Mouse (Mus musculus) ES-Bruce4 (cell line): ENCODE measurements at regions not wholly inside any gene's neighbourhood (a gene's known extent, or its start where the extent isn't known, plus 50 kb on each side); places are given as distances from the start of the nearest gene placed in this dataset.

Experiments
- CTCF ChIP-seq: IDR thresholded peaks from one replicate; pipeline ENCODE4 v1.8.1; 2011; ENCODE audit warnings: low read depth, low read length
- EP300 ChIP-seq: IDR thresholded peaks from 2 replicates; pipeline ENCODE4 v1.6.1; 2011; ENCODE audit warnings: low read depth, low read length; ENCODE audit not compliant: insufficient read depth
- POLR2A ChIP-seq: IDR thresholded peaks from one replicate; pipeline ENCODE4 v1.8.1; 2011; ENCODE audit warnings: low read length; ENCODE audit not compliant: insufficient read depth

DNA sequence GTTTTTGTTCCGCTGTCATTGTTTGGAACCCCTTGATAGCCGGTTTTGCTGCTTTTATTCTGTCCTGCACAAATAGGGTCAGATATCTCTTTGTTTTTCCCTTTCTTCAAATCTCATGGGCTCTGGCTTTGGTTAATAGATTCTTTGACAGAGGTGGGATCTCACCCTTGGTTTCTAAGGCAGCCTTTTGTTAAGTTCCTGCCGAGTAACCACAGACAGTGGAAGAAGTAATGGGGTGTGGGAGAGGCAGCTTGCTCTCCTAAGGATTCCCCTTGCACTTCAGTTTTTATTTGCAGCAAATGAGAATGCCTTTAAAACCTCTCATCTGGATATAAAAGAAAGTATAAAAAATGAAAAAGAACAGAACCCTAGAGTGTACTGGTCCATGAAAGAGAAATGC, 577.9 kb downstream of the Stpg2 start:
- TF ChIP-seq POLR2A: no peak
- no peak for TF ChIP-seq CTCF
- TF ChIP-seq EP300: no peak
